Mouse (Mus musculus): ENCODE results near the gene Stra8.

GRCm38 (mm10) chr6:34943499-34943898 is 23.5 kb downstream of the Stra8 start:
- TF ChIP-seq HCFC1 (IDR thresholded peaks at IDR 0.05; ENCODE audit: borderline replicate concordance, insufficient read depth, low read length), result no peak
- TF ChIP-seq ZNF384 (IDR thresholded peaks at IDR 0.05; ENCODE audit: low read depth, low read length), result no peak
- TF ChIP-seq CHD2 (IDR thresholded peaks at IDR 0.05; ENCODE audit: low read depth, low read length), result no peak

All from ES-E14 (cell line).